Mouse (Mus musculus) gastrocnemius, postnatal 36 days (tissue): ENCODE measurements around the gene Clcnkb. TPM values are rescaled to one million over a fixed set of nuclear protein-coding genes. Genes with fewer than 3 reads are reported as not detected.

ENCODE experiments used
- DNase-seq, 2 experiments: peaks; one replicate each; pipeline ENCODE4 v3.0.0; 2022
- intact Hi-C: fragments of 180-260 bp; cut with DNase I; formaldehyde crosslinking; loops from one replicate; pipeline ENCODE4 v1.15.1; 2025
- total RNA-seq, 2 experiments: library from RNA; stranded (reverse); gene quantifications; 2 replicates each; pipeline ENCODE4 v1.2.3; 2021

Gene Clcnkb
- total RNA-seq, 2 experiments from 2014 or later = 0.27 TPM; not detected in 1

- intact Hi-C loops = no loop called here
- DNase-seq = no peak
These were observed 7.2 kb downstream of the Clcnkb start for GRCm38 (mm10) chr4:141408577-141408976.

- intact Hi-C loops = no loop called here
These were observed 9.1 kb downstream of the Clcnkb start for GRCm38 (mm10) chr4:141406516-141407299.

GRCm38 (mm10) chr4:141405314-141405622 is 10.5 kb downstream of the Clcnkb start:
- no peak for DNase-seq
- intact Hi-C loops = loop anchor here (2.0 kb wide), 2 partner anchors 26 to 170 kb away; no protein-coding TSS in a partner anchor

More at GRCm38 (mm10) chr4:141406516-141407299, 9.1 kb downstream of the Clcnkb start:
- DNase-seq = peak; percentile 37 to 50

GRCm38 (mm10) chr4:141404518-141405313 is 11.1 kb downstream of the Clcnkb start:
- intact Hi-C loops = loop anchor here (2.0 to 5.0 kb wide), 3 partner anchors 26 to 170 kb away; no protein-coding TSS in a partner anchor

DNA sequence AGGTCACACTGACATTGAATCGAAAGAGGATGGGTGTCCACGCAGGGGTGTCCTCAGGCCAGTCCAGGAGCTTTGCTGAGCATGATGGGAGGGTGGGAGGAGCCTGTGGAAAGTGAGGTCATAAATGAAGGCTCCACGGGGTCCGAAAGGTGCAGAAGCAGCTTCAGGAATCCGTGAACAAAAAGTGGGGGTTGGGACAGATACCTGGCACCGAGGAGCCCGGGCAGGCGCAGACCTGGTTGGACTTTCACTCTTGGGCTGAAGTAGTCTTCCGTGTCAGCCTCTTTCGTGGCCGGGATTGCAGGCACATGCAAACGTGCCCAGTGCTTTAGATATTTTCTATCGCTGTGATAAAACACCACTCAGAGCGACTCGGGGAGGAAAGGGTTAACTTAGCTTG is 15.6 kb downstream of the Clcnkb start:
- intact Hi-C loops = loop anchor here (5.0 kb wide), 1 partner anchor 162 kb away; no protein-coding TSS in a partner anchor
- no peak for DNase-seq

More at GRCm38 (mm10) chr4:141404518-141405313, 11.1 kb downstream of the Clcnkb start:
- DNase-seq = peak; percentile 81 to 86

GRCm38 (mm10) chr4:141398545-141398944 is 17.3 kb downstream of the Clcnkb start, which contains the start of gene Clcnka:
Gene Clcnka (minus strand): TSS chr4:141398724.
- no peak for DNase-seq
- intact Hi-C loops = no loop called here

DNA sequence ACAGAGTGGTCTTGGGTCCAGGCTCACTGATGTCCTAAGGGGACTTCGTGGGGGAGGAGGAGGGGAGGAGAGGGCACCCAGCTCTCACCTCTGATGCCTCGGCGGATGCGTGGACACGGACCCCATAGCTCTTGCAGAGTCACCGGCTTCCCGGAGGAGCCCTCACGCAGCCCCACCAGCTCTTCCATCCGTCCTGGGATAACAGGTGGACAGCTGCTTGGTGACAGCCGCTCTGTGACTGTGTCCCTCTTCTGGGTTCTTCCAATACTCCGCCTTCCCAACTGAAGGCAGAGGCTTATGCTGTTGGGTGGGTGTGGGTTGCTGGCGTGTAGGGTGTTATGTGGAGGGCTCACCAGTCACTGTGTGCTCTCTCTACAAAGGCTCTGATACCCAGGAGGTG is 18.0 kb downstream of the Clcnkb start:
- intact Hi-C loops = no loop called here
- no peak for DNase-seq

GRCm38 (mm10) chr4:141394751-141395150 is 21.1 kb downstream of the Clcnkb start:
- no peak for DNase-seq
- intact Hi-C loops = no loop called here

DNA sequence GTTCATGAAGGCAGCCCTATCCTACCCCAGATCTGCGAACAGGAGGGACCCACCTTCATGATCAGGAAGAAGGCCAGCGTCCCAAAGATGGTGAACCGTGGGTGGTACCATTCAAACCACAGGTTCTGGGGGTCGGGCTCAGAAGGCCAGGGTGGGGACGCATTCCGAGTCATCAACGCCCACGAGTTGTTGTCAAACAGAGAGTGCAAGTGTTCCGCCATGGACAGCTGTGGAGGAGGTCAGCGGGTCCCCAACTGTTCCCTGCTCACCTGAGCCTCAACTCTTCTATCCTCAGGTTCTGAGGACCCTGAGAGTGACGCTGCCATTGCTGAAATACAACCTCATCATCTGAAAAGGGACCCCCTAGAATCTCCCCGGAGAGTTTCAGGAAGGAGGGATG is 24.5 kb downstream of the Clcnkb start:
- no peak for DNase-seq
- intact Hi-C loops = no loop called here

GRCm38 (mm10) chr4:141389366-141390150 is 26.3 kb downstream of the Clcnkb start:
- intact Hi-C loops = loop anchor here (5.0 kb wide), 1 partner anchor 188 kb away; no protein-coding TSS in a partner anchor
- no peak for DNase-seq

DNA sequence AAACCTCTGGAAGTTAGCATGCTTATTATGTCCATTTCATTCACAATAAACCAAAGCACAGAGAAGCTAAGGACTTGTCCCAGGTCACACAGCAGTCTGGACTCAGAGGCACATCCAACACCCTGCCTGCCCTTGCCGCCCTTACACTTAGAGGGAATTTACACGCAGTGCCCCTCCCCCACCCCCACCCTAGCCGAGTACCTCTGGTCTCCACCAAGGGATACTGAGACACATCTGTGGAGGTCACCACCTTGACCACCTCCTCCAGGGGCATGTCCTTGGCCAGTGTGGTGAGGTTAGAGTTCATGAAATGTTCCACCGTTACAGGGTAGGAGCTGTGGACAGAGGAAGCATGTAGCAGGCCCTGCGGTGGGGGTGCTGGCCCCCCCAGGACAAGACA is 27.9 kb downstream of the Clcnkb start:
- DNase-seq = no peak
- intact Hi-C loops = loop anchor here (5.0 kb wide), 1 partner anchor 189 kb away; no protein-coding TSS in a partner anchor

DNA sequence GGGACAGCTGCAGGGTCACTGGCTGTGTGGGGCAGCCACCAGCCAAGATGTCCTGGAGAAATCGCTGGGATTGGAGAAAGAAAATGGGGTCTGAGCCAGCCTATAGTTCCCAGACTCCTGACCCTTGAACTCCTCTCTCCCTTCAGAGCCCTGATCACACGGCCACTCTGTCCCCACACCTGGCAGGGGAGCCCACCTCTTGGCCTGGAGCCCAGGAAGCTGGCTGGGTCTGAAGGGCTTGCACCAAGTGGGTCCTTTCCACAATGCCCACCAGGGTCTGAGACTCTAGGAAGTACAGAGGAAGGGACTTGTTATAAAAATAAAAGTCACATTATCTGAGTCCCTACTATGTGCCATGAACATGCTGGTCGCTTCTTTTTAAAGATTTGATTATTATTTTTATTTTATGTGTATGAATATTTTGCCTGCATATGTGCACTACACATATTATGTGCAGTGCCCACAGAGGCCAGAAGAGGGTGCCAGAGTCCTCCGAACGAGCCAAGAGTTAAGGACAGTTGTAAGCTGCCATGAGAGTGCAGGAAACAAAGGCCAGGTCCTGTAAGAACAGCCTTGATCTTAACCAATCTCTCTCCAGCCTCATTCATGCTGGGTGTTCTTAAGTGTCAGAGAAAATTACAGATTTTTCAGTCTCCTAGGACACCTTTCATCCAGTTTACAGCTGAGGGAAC is 28.6 kb downstream of the Clcnkb start:
- intact Hi-C loops = loop anchor here (5.0 kb wide), 1 partner anchor 190 kb away; no protein-coding TSS in a partner anchor
- peak; percentile 46 to 65 for DNase-seq

GRCm38 (mm10) chr4:141386150-141386549 is 29.7 kb downstream of the Clcnkb start:
- DNase-seq = no peak
- intact Hi-C loops = loop anchor here (5.0 kb wide), 1 partner anchor 191 kb away; no protein-coding TSS in a partner anchor

DNA sequence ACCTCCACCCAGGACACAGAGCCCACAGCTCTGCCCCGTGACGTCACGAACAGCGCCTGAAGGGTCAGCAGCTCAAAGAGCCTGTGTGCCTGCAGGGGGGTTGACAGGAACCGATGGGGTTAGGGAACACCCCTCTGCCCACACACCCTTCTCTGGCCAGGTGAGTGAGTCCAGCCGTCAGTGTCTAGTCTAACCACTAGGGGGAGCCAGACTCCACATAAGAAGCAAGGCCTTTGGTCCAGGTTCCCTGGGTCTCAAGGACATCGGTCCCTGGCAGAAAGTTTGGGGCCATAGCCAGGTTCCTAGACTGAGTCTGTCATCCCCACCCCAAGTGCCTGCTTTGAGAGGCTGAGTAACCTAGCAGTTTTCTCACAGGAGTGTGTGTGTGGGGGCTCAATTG is 30.5 kb downstream of the Clcnkb start:
- no peak for DNase-seq

DNA sequence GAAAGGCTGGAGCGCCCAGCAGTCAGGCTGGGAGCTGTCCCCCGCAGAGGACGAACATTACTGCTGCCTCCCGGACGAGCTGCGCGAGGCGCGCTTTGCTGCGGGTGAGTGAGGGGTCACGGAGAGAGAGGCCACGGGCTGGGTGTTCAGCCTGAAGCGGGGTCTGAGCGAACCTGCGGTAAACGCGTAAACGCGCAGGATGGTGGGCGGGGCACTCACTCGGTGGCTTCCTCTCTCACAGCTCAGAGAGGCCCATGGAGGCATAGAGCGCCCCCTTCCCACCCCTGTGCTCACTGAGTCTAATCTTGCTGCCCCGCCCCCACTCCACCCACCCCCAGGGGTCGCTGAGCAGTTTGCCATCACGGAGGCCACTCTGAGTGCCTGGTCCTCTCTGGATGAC is 33.4 kb downstream of the Clcnkb start:
- DNase-seq = no peak
- intact Hi-C loops = no loop called here

More for the DNA sequence above, 30.5 kb downstream of the Clcnkb start:
- intact Hi-C loops = loop anchor here (5.0 kb wide), 1 partner anchor 192 kb away; no protein-coding TSS in a partner anchor

GRCm38 (mm10) chr4:141379674-141380073 is 36.1 kb downstream of the Clcnkb start:
- intact Hi-C loops = no loop called here

GRCm38 (mm10) chr4:141372426-141372825 is 43.4 kb downstream of the Clcnkb start:
- intact Hi-C loops = no loop called here
- DNase-seq = no peak

More at GRCm38 (mm10) chr4:141379674-141380073, 36.1 kb downstream of the Clcnkb start:
- DNase-seq = no peak

DNA sequence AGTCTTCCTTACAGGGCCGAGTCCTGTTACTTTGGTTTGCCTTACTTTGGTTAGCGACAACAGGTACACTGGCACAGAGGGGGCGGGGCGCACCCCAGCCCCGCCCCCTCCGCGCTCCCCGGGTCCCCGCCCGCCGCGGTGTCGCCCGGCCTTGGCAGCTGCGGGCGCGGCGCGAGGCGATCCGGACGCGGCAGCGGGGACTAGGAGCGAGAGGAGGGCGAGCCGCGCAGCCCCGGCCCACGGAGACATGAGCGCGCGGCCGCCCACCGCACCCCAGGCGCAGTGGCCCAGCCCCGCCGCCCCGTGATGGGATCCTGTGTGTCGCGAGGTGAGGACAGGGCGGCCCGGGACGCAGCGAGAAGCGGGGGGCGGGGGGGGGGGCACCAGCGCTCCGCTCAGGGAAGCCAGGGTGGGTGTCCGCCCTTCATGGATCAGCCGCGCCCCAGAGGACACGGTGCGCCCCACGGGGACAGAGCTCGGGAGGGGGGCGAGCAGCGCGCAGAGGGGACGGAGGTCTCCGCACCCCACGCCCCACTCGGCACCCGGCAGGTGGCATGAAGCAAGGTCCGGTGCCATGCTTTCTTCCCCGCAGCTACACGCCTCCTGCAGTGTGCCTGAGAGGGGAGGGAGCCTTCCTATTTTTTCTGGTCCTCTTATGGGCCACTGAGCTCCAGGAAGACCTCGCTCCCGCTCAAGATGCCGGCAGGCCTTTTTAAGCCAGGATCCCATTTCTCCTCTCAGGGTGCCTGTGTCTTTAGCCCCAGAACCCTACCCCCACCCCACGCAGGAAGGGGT is 47.6 kb downstream of the Clcnkb start, which contains the start of gene Fam131c:
Gene Fam131c, plus strand, starts transcription at position 224 of the 795 bp plus-strand sequence.
- no peak for DNase-seq
- intact Hi-C loops = loop anchor here (5.0 kb wide), 1 partner anchor 166 kb away; no protein-coding TSS in a partner anchor
